Mouse (Mus musculus) small intestine, adult 2 months (tissue): ENCODE measurements around the gene Sh3gl2.

Experiments used
- CTCF ChIP-seq: fragments of 200-500 bp; IDR thresholded peaks from 2 replicates; pipeline ENCODE4 v1.5.1; 2012; ENCODE audit warnings: low read depth, mild to moderate bottlenecking, control low read depth, inconsistent platforms, low read length, moderate library complexity, mixed read lengths; ENCODE audit not compliant: insufficient replicate concordance, insufficient read length; ENCODE audit errors: extremely low read depth
- POLR2A ChIP-seq: fragments of 200-500 bp; IDR thresholded peaks from 2 replicates; pipeline ENCODE4 v1.6.1; 2012; ENCODE audit warnings: low read depth, mild to moderate bottlenecking, control low read depth, inconsistent platforms, low read length, moderate library complexity

- no peak for TF ChIP-seq CTCF
- no peak for TF ChIP-seq POLR2A
Measured at GRCm38 (mm10) chr4:85227664-85228588, 23.0 kb downstream of the Sh3gl2 start.
